Mouse (Mus musculus): ENCODE measurements around the gene Grk6. TPM values are rescaled to one million over a fixed set of nuclear protein-coding genes. Genes with fewer than 3 reads are reported as not detected.

Grk6 gene
- polyA plus RNA-seq, 1 experiment = 52.7 TPM

GRCm38 (mm10) chr13:55477492-55477891 is 32.6 kb downstream of the Grk6 start:
- no peak overlapping the region for H3K27ac ChIP-seq (ENCODE audit: insufficient read depth, low read length)
- no peak for TF ChIP-seq POLR2A (IDR thresholded peaks at IDR 0.05; ENCODE audit: borderline replicate concordance, insufficient read depth, low read length)
- no peak for TF ChIP-seq CTCF (IDR thresholded peaks at IDR 0.05; ENCODE audit: borderline replicate concordance, insufficient read depth, low read depth, low read length)
- H3K27me3 ChIP-seq (ENCODE audit: control insufficient read depth, insufficient read depth, low read length) = no peaks in the 10 kb centered on the region
- no peak for DNase-seq
- 86% methylated on average over 16 of the region's 16 CpGs for WGBS
- no peak overlapping the region for H3K4me3 ChIP-seq (replicated peaks; ENCODE audit: insufficient read depth, low read depth, low read length)
- H3K4me1 ChIP-seq (ENCODE audit: control insufficient read depth, insufficient read depth, low read length) = peaks cover 3% of the 10 kb centered on the region

- TF ChIP-seq CTCF (IDR thresholded peaks at IDR 0.05; ENCODE audit: borderline replicate concordance, insufficient read depth, low read depth, low read length) (peak; percentile 50; the same call in 1 of the 2 replicates), POLR2A (IDR thresholded peaks at IDR 0.05; ENCODE audit: borderline replicate concordance, insufficient read depth, low read length) (no peak)
- 64% methylated on average over 5 of the region's 5 CpGs for WGBS
- no peak for DNase-seq
- Histone ChIP-seq H3K27me3 (ENCODE audit: control insufficient read depth, insufficient read depth, low read length) (no peaks in the 10 kb centered on the region), H3K4me1 (ENCODE audit: control insufficient read depth, insufficient read depth, low read length) (peaks cover 2% of the 10 kb centered on the region), H3K4me3 (replicated peaks; ENCODE audit: insufficient read depth, low read depth, low read length) (no peak overlapping the region), H3K27ac (ENCODE audit: insufficient read depth, low read length) (no peak overlapping the region)
Observed at GRCm38 (mm10) chr13:55478036-55478435, 33.2 kb downstream of the Grk6 start.

- WGBS = 77% methylated on average over 7 of the region's 7 CpGs
- H3K27ac ChIP-seq (ENCODE audit: insufficient read depth, low read length) = no peak overlapping the region
- TF ChIP-seq POLR2A (IDR thresholded peaks at IDR 0.05; ENCODE audit: borderline replicate concordance, insufficient read depth, low read length) = no peak
- no peak for TF ChIP-seq CTCF (IDR thresholded peaks at IDR 0.05; ENCODE audit: borderline replicate concordance, insufficient read depth, low read depth, low read length)
- H3K4me3 ChIP-seq (replicated peaks; ENCODE audit: insufficient read depth, low read depth, low read length) = no peak overlapping the region
- H3K4me1 ChIP-seq (ENCODE audit: control insufficient read depth, insufficient read depth, low read length) = peaks cover 4% of the 10 kb centered on the region; the same call in 1 of the 2 replicates
- no peaks in the 10 kb centered on the region for H3K27me3 ChIP-seq (ENCODE audit: control insufficient read depth, insufficient read depth, low read length)
- no peak for DNase-seq
Observed at GRCm38 (mm10) chr13:55479008-55479407, 34.1 kb downstream of the Grk6 start.

- no peak overlapping the region for H3K4me3 ChIP-seq (replicated peaks; ENCODE audit: insufficient read depth, low read depth, low read length)
- no peak for DNase-seq
- H3K4me1 ChIP-seq (ENCODE audit: control insufficient read depth, insufficient read depth, low read length) = peaks cover 4% of the 10 kb centered on the region; the same call in 1 of the 2 replicates
- no peak overlapping the region for H3K27ac ChIP-seq (ENCODE audit: insufficient read depth, low read length)
- TF ChIP-seq CTCF (IDR thresholded peaks at IDR 0.05; ENCODE audit: borderline replicate concordance, insufficient read depth, low read depth, low read length) (no peak), POLR2A (IDR thresholded peaks at IDR 0.05; ENCODE audit: borderline replicate concordance, insufficient read depth, low read length) (no peak)
- H3K27me3 ChIP-seq (ENCODE audit: control insufficient read depth, insufficient read depth, low read length) = no peaks in the 10 kb centered on the region
Observed at GRCm38 (mm10) chr13:55479929-55480328, 35.1 kb downstream of the Grk6 start.

GRCm38 (mm10) chr13:55482542-55482941 is 37.7 kb downstream of the Grk6 start:
- no peak overlapping the region for H3K27ac ChIP-seq (ENCODE audit: insufficient read depth, low read length)
- peaks cover 4% of the 10 kb centered on the region; the same call in 1 of the 2 replicates for H3K4me1 ChIP-seq (ENCODE audit: control insufficient read depth, insufficient read depth, low read length)
- no peak for DNase-seq
- no peaks in the 10 kb centered on the region for H3K27me3 ChIP-seq (ENCODE audit: control insufficient read depth, insufficient read depth, low read length)
- no peak overlapping the region for H3K4me3 ChIP-seq (replicated peaks; ENCODE audit: insufficient read depth, low read depth, low read length)
- no peak for TF ChIP-seq CTCF (IDR thresholded peaks at IDR 0.05; ENCODE audit: borderline replicate concordance, insufficient read depth, low read depth, low read length)
- no peak for TF ChIP-seq POLR2A (IDR thresholded peaks at IDR 0.05; ENCODE audit: borderline replicate concordance, insufficient read depth, low read length)
- 89% methylated on average over 7 of the region's 7 CpGs for WGBS

- Histone ChIP-seq H3K4me1 (ENCODE audit: control insufficient read depth, insufficient read depth, low read length) (peaks cover 4% of the 10 kb centered on the region; the same call in 1 of the 2 replicates), H3K4me3 (replicated peaks; ENCODE audit: insufficient read depth, low read depth, low read length) (no peak overlapping the region), H3K27ac (ENCODE audit: insufficient read depth, low read length) (no peak overlapping the region), H3K27me3 (ENCODE audit: control insufficient read depth, insufficient read depth, low read length) (no peaks in the 10 kb centered on the region)
- DNase-seq = no peak
- WGBS = 77% methylated on average over 9 of the region's 9 CpGs
- TF ChIP-seq POLR2A (IDR thresholded peaks at IDR 0.05; ENCODE audit: borderline replicate concordance, insufficient read depth, low read length) = no peak
- TF ChIP-seq CTCF (IDR thresholded peaks at IDR 0.05; ENCODE audit: borderline replicate concordance, insufficient read depth, low read depth, low read length) = no peak
Observed at GRCm38 (mm10) chr13:55483071-55483470, 38.2 kb downstream of the Grk6 start.

- WGBS = 9% methylated on average over 15 of the region's 15 CpGs
- TF ChIP-seq POLR2A (IDR thresholded peaks at IDR 0.05; ENCODE audit: borderline replicate concordance, insufficient read depth, low read length) (no peak), CTCF (IDR thresholded peaks at IDR 0.05; ENCODE audit: borderline replicate concordance, insufficient read depth, low read depth, low read length) (no peak)
- peaks cover 4% of the 10 kb centered on the region; the same call in 1 of the 2 replicates for H3K4me1 ChIP-seq (ENCODE audit: control insufficient read depth, insufficient read depth, low read length)
- no peak overlapping the region for H3K4me3 ChIP-seq (replicated peaks; ENCODE audit: insufficient read depth, low read depth, low read length)
- no peak overlapping the region for H3K27ac ChIP-seq (ENCODE audit: insufficient read depth, low read length)
- DNase-seq = peak in 1 of 2 experiments; percentile 24
- H3K27me3 ChIP-seq (ENCODE audit: control insufficient read depth, insufficient read depth, low read length) = no peaks in the 10 kb centered on the region
Observed at GRCm38 (mm10) chr13:55483593-55483992, 38.7 kb downstream of the Grk6 start.

- Histone ChIP-seq H3K4me3 (replicated peaks; ENCODE audit: insufficient read depth, low read depth, low read length) (no peak overlapping the region), H3K27ac (ENCODE audit: insufficient read depth, low read length) (no peak overlapping the region), H3K27me3 (ENCODE audit: control insufficient read depth, insufficient read depth, low read length) (no peaks in the 10 kb centered on the region), H3K4me1 (ENCODE audit: control insufficient read depth, insufficient read depth, low read length) (peaks cover 4% of the 10 kb centered on the region; the same call in 1 of the 2 replicates)
- no peak for DNase-seq
- TF ChIP-seq POLR2A (IDR thresholded peaks at IDR 0.05; ENCODE audit: borderline replicate concordance, insufficient read depth, low read length) = no peak
- TF ChIP-seq CTCF (IDR thresholded peaks at IDR 0.05; ENCODE audit: borderline replicate concordance, insufficient read depth, low read depth, low read length) = no peak
- WGBS = 37% methylated on average over 7 of the region's 7 CpGs
Observed at GRCm38 (mm10) chr13:55484520-55485088, 39.7 kb downstream of the Grk6 start.

Data from cerebellum, adult 2 months (tissue).